13 mouse cellular contexts compared by ENCODE assay signal in genomic region chr5:123223861-123224260, GRCm38 (mm10). TPM values are rescaled to one million over a fixed set of nuclear protein-coding genes. Genes with fewer than 3 reads are reported as not detected.
"Had no signal": no experiment of that assay in that cellular context is flagged by ENCODE, and none has a peak within 500 bp of the region (broad histone marks: within the 10 kb centered on the region; RNA-seq: fewer than 3 reads in every experiment).

No protein-coding gene starts in this region.

RNA-seq across cellular contexts. Expression of gene Wdr66, which starts 28.0 kb away (rescaled TPM):
- total RNA-seq: monocyte, adult 5-6 weeks had no signal

RNA-seq across cellular contexts. Expression of gene Hpd, which starts 41.3 kb away (rescaled TPM):
- total RNA-seq: layer of hippocampus, adult 18-20 months; layer of hippocampus, postnatal 25 days; left cerebral cortex, postnatal 25 days; monocyte, adult 5-6 weeks; neutrophil, adult 5-6 weeks had no signal
- polyA plus RNA-seq: limb, embryonic 10.5 days; limb, embryonic 13.5 days; lung, embryonic 15.5 days; midbrain, embryonic 10.5 days; midbrain, embryonic 13.5 days; midbrain, embryonic 16.5 days; myocyte; neural tube, embryonic 13.5 days had no signal
